ENCODE assay signal across 23 mouse cellular contexts in genomic region chr4:70251782-70252181, GRCm38 (mm10).
"Had no signal": no experiment of that assay in that cellular context is flagged by ENCODE, and none has a peak within 500 bp of the region (broad histone marks: within the 10 kb centered on the region; RNA-seq: fewer than 3 reads in every experiment).

No protein-coding gene starts in this region.

- H3K27me3 ChIP-seq: intestine, embryonic 15.5 days; kidney, embryonic 15.5 days; limb, embryonic 13.5 days; liver, embryonic 13.5 days; midbrain, embryonic 15.5 days had no signal

- DNase-seq: kidney, adult 11 months; kidney, adult 8-10 months; kidney, postnatal 25 days; layer of hippocampus, adult 9-11 months; layer of hippocampus, postnatal 36 days; liver, embryonic 13.5 days; lung, adult 2 months; lung, postnatal 14 days; lung, postnatal 4 days; right cerebral cortex, adult 18-20 months; right cerebral cortex, postnatal 14 days; right cerebral cortex, postnatal 4 days; thymus, adult 18-20 months; thymus, postnatal 36 days had no signal

- H3K27ac ChIP-seq: intestine, embryonic 15.5 days; kidney, embryonic 15.5 days; layer of hippocampus, adult 2 months; limb, embryonic 10.5 days; limb, embryonic 13.5 days; liver, embryonic 13.5 days; midbrain, embryonic 15.5 days; stomach, postnatal 0 days had no signal

- H3K4me2 ChIP-seq: intestine, embryonic 15.5 days; kidney, embryonic 15.5 days; limb, embryonic 13.5 days; liver, embryonic 13.5 days; midbrain, embryonic 11.5 days; midbrain, embryonic 15.5 days had no signal

- H3K9me3 ChIP-seq: intestine, embryonic 15.5 days; kidney, embryonic 15.5 days; limb, embryonic 10.5 days; limb, embryonic 13.5 days; liver, embryonic 13.5 days; midbrain, embryonic 15.5 days had no signal

- H3K4me1 ChIP-seq: intestine, embryonic 15.5 days; kidney, embryonic 15.5 days; limb, embryonic 10.5 days; limb, embryonic 13.5 days; liver, embryonic 13.5 days; midbrain, embryonic 15.5 days had no signal

- H3K4me3 ChIP-seq: intestine, embryonic 15.5 days; kidney, embryonic 15.5 days; layer of hippocampus, adult 2 months; limb, embryonic 10.5 days; limb, embryonic 13.5 days; liver, embryonic 13.5 days; midbrain, embryonic 15.5 days; myocyte had no signal

- H3K9ac ChIP-seq: intestine, embryonic 15.5 days; kidney, embryonic 15.5 days; limb, embryonic 13.5 days; liver, embryonic 13.5 days; midbrain, embryonic 15.5 days had no signal

- ATAC-seq: intestine, embryonic 15.5 days; midbrain, embryonic 15.5 days had no signal
